Mouse (Mus musculus): ENCODE results near the gene Zfp369. TPM values are rescaled to one million over a fixed set of nuclear protein-coding genes. Genes with fewer than 3 reads are reported as not detected.

The Zfp369 gene
- total RNA-seq (2012; rRNA removed) (14.1 and 14.7 TPM in 2 replicates), polyA plus RNA-seq (2012; ENCODE audit: insufficient read depth in 1 of 2, insufficient read length in 2 of 2, low read depth in 1 of 2, low replicate concordance in 2 of 2, missing spikeins in 1 of 2) (10 to 100 TPM in 1 of 2 experiments, not detected in 1; 15.3 TPM)

- H3K27me3 ChIP-seq (ENCODE audit: control insufficient read depth in 1 of 2, insufficient read depth in 2 of 2, low read length in 2 of 2) = no peaks in the 10 kb centered on the region
- H3K4me1 ChIP-seq (ENCODE audit: control insufficient read depth in 1 of 2, insufficient read depth in 2 of 2, low read length in 2 of 2) = peaks cover 0 to 5% of the 10 kb centered on the region in 2 experiments; a peak in 1 of 4 replicates
Observed at GRCm38 (mm10) chr13:65278383-65279341, at the start of gene Zfp369. Zfp369 (plus strand) TSS chr13:65278814.

GRCm38 (mm10) chr13:65237211-65237610 lies 41.4 kb upstream of the Zfp369 start:
- Histone ChIP-seq H3K9me3 (replicated peaks; ENCODE audit: insufficient read depth, low read length) (no peaks in the 10 kb centered on the region), H3K4me3 (ENCODE audit: control insufficient read depth in 1 of 2, insufficient read depth in 1 of 2, low read depth in 2 of 2, low read length in 2 of 2) (no peak overlapping the region), H3K36me3 (ENCODE audit: control insufficient read depth in 1 of 2, insufficient read depth in 2 of 2, low read length in 2 of 2) (no peaks in the 10 kb centered on the region), H3K79me2 (ENCODE audit: control insufficient read depth, insufficient read depth, low read length, poor library complexity) (peaks cover 8% of the 10 kb centered on the region), H3K27me3 (ENCODE audit: control insufficient read depth in 1 of 2, insufficient read depth in 2 of 2, low read length in 2 of 2) (no peaks in the 10 kb centered on the region), H3K9ac (ENCODE audit: control insufficient read depth, low read depth, low read length, poor library complexity, severe bottlenecking) (no peak overlapping the region), H3K4me1 (ENCODE audit: control insufficient read depth in 1 of 2, insufficient read depth in 2 of 2, low read length in 2 of 2) (peaks cover 0 to 4% of the 10 kb centered on the region in 2 experiments; a peak in 2 of 4 replicates), H3K27ac (ENCODE audit: control insufficient read depth, low read depth, low read length) (no peak overlapping the region)
- no peak for DNase-seq (ENCODE audit: low read depth, low spot score)
- TF ChIP-seq CHD2 (IDR thresholded peaks at IDR 0.05; ENCODE audit: low read length) (no peak), RAD21 (IDR thresholded peaks at IDR 0.05; ENCODE audit: low read depth, low read length) (no peak), RCOR1 (IDR thresholded peaks at IDR 0.05; ENCODE audit: low read depth, low read length) (no peak), MYC (IDR thresholded peaks at IDR 0.05; ENCODE audit: low read depth, low read length) (no peak), ELF1 (IDR thresholded peaks at IDR 0.05; ENCODE audit: low read depth, low read length) (no peak), ZKSCAN1 (IDR thresholded peaks at IDR 0.05; ENCODE audit: low read depth, low read length) (no peak), ZMIZ1 (IDR thresholded peaks at IDR 0.05; ENCODE audit: low read depth, low read length) (no peak), HCFC1 (IDR thresholded peaks at IDR 0.05; ENCODE audit: low read depth, low read length) (no peak), USF2 (IDR thresholded peaks at IDR 0.05; ENCODE audit: borderline replicate concordance in 1 of 2, insufficient read depth in 1 of 2, low read depth in 1 of 2, low read length in 2 of 2) (no peak), E2F4 (IDR thresholded peaks at IDR 0.05; ENCODE audit: borderline replicate concordance, low read depth, low read length) (no peak), GATA1 (IDR thresholded peaks at IDR 0.05; ENCODE audit: low read depth, low read length) (no peak), POLR2AphosphoS2 (IDR thresholded peaks at IDR 0.05; ENCODE audit: low read length) (no peak), CHD1 (IDR thresholded peaks at IDR 0.05; ENCODE audit: low read depth, low read length) (no peak), MYB (IDR thresholded peaks at IDR 0.05; ENCODE audit: low read depth, low read length) (no peak), NELFE (IDR thresholded peaks at IDR 0.05; ENCODE audit: low read depth, low read length) (no peak), SMC3 (IDR thresholded peaks at IDR 0.05; ENCODE audit: low read depth, low read length) (no peak), ETS1 (IDR thresholded peaks at IDR 0.05; ENCODE audit: low read depth, low read length) (no peak), MEF2A (IDR thresholded peaks at IDR 0.05; ENCODE audit: extremely low read depth, insufficient replicate concordance, low read depth, low read length, poor library complexity, severe bottlenecking) (no peak)

More at GRCm38 (mm10) chr13:65278383-65279341, at the start of gene Zfp369:
- peak within 1 kb of the TSS; percentile 82 for H3K9ac ChIP-seq (ENCODE audit: control insufficient read depth, low read depth, low read length, poor library complexity, severe bottlenecking)
- DNase-seq (ENCODE audit: low read depth, low spot score) = peak; percentile 96
- H3K79me2 ChIP-seq (ENCODE audit: control insufficient read depth, insufficient read depth, low read length, poor library complexity) = peaks cover 5% of the 10 kb centered on the region
- TF ChIP-seq JUND (IDR thresholded peaks at IDR 0.05; ENCODE audit: low read depth, low read length) (no peak), CHD1 (IDR thresholded peaks at IDR 0.05; ENCODE audit: low read depth, low read length) (no peak; the same call in 1 of the 2 replicates), ELF1 (IDR thresholded peaks at IDR 0.05; ENCODE audit: low read depth, low read length) (peak; percentile 79), SIN3A (IDR thresholded peaks at IDR 0.05; ENCODE audit: low read length) (peak; percentile 90; the same call in 1 of the 2 replicates), TBP (IDR thresholded peaks at IDR 0.05; ENCODE audit: low read depth, low read length) (0 out of 2 replicates have a peak, but pooled peaks have one; percentile 38), NELFE (IDR thresholded peaks at IDR 0.05; ENCODE audit: low read depth, low read length) (peak; percentile 74), POLR2AphosphoS2 (IDR thresholded peaks at IDR 0.05; ENCODE audit: low read length) (peak; percentile 71), SMC3 (IDR thresholded peaks at IDR 0.05; ENCODE audit: low read depth, low read length) (no peak; the same call in 1 of the 2 replicates), GATA1 (IDR thresholded peaks at IDR 0.05; ENCODE audit: low read depth, low read length) (no peak), MAX (IDR thresholded peaks at IDR 0.05; ENCODE audit: low read length) (peak; percentile 59), ZMIZ1 (IDR thresholded peaks at IDR 0.05; ENCODE audit: low read depth, low read length) (0 out of 2 replicates have a peak, but pooled peaks have one; percentile 31), MAZ (IDR thresholded peaks at IDR 0.05; ENCODE audit: low read depth, low read length) (no peak), CHD2 (IDR thresholded peaks at IDR 0.05; ENCODE audit: low read length) (no peak), TCF12 (IDR thresholded peaks at IDR 0.05; ENCODE audit: low read depth, low read length) (peak; percentile 55), USF1 (IDR thresholded peaks at IDR 0.05; ENCODE audit: low read depth, low read length) (no peak), KAT2A (conservative IDR thresholded peaks at IDR 0.05; ENCODE audit: low read depth, low read length) (peak; percentile 91), HCFC1 (IDR thresholded peaks at IDR 0.05; ENCODE audit: low read depth, low read length) (peak; percentile 99), EP300 (IDR thresholded peaks at IDR 0.05; ENCODE audit: low read depth in 1 of 2, low read length in 2 of 2) (no peak), POLR2A (IDR thresholded peaks at IDR 0.05; ENCODE audit: control insufficient read depth in 1 of 2, insufficient read depth in 1 of 2, low read depth in 1 of 2, low read length in 2 of 2, poor library complexity in 1 of 2) (peak; percentile 45 to 80; a peak in 3 of 4 replicates), ETS1 (IDR thresholded peaks at IDR 0.05; ENCODE audit: low read depth, low read length) (peak; percentile 19; the same call in 1 of the 2 replicates), MXI1 (IDR thresholded peaks at IDR 0.05; ENCODE audit: low read depth, low read length) (peak; percentile 84), ZNF384 (IDR thresholded peaks at IDR 0.05; ENCODE audit: low read depth, low read length) (no peak)
- peaks cover 0 to 9% of the 10 kb centered on the region in 2 experiments; a peak in 2 of 4 replicates for H3K36me3 ChIP-seq (ENCODE audit: control insufficient read depth in 1 of 2, insufficient read depth in 2 of 2, low read length in 2 of 2)
- H3K4me3 ChIP-seq (ENCODE audit: control insufficient read depth in 1 of 2, insufficient read depth in 1 of 2, low read depth in 2 of 2, low read length in 2 of 2) = peak within 1 kb of the TSS; percentile 91 to 95
- peak within 1 kb of the TSS; percentile 75 for H3K27ac ChIP-seq (ENCODE audit: control insufficient read depth, low read depth, low read length)
- no peaks in the 10 kb centered on the region for H3K9me3 ChIP-seq (replicated peaks; ENCODE audit: insufficient read depth, low read length)

All from MEL (cell line).